In the genomic region with DNA sequence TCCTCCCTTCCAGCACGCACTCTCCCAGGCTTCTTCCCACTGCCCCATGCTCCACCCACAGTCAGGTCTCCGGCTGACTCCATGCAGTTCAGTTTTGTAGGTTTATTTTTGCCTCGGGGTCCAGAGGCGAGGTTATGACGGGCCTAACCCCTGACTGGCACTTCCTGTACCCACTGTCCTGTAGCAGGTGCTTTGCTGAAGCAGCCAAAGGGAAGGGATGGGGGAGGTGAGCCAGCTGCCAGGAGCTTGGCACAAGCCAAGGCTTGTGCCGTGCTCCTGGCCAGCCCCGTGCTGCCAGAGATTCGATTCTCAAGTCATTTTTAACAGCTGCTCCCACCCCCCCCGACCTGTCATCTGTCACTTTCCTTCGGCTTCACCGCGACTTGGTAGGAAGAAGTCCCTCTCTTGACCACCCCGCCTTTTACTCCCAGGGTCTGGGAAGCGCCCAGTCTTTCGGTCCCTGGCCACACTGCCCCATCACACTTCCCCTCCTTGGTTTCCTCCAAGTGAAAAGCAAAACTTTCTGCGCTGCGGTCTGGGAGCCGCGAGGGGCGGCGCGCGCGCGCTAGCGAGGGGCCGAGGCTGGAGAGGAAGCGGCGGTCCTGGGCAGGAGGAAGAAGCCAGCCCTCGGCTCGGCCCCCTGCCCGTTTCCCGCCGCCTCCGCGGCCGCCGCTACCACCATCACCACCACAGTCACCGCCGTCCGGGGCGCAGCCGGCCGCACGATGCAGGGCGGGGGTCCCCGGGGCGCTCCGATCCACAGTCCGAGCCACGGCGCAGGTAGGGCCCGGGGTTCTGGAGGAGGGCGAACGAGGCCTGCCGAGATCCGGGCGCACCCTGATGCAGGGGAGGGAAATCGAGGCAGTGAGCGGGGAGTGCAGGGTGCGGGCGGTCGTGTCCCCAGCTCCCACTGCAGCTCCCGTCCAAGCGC, we compare ENCODE assay signal across 8 mouse cellular contexts. TPM values are rescaled to one million over a fixed set of nuclear protein-coding genes. Genes with fewer than 3 reads are reported as not detected.
DNase-seq lines count a peak whose midpoint lies in the region; ATAC-seq and TF ChIP-seq lines count a peak whose summit lies in the region.

A gene (plus strand): TSS at position 691 of the 931 bp plus-strand sequence.

- no peaks in the 10 kb centered on the region for H3K9me3 ChIP-seq in embryonic facial prominence, embryonic 15.5 days (replicated peaks)
- H3K9me3 ChIP-seq in heart, embryonic 13.5 days, result no peaks in the 10 kb centered on the region
- no peaks in the 10 kb centered on the region for H3K9me3 ChIP-seq in lung, postnatal 0 days (ENCODE audit: low read length)

- H3K27me3 ChIP-seq in embryonic facial prominence, embryonic 15.5 days, result peaks cover 26% of the 10 kb centered on the region
- peaks cover 16% of the 10 kb centered on the region for H3K27me3 ChIP-seq in heart, embryonic 13.5 days (replicated peaks)
- no peaks in the 10 kb centered on the region for H3K27me3 ChIP-seq in lung, postnatal 0 days (replicated peaks; ENCODE audit: insufficient read depth, low read length)

- WGBS in embryonic facial prominence, embryonic 15.5 days, result 1% methylated on average over 63 of the region's 65 CpGs
- WGBS in heart, embryonic 13.5 days, result 1% methylated on average over 62 of the region's 65 CpGs
- WGBS in lung, postnatal 0 days, result 3% methylated on average over 55 of the region's 65 CpGs

- H3K36me3 ChIP-seq in embryonic facial prominence, embryonic 15.5 days, result no peaks in the 10 kb centered on the region
- no peaks in the 10 kb centered on the region for H3K36me3 ChIP-seq in heart, embryonic 13.5 days
- no peaks in the 10 kb centered on the region for H3K36me3 ChIP-seq in lung, postnatal 0 days (ENCODE audit: insufficient read depth, low read length)

- peak within 1 kb of the TSS; percentile 74 for H3K4me3 ChIP-seq in embryonic facial prominence, embryonic 15.5 days (replicated peaks)
- H3K4me3 ChIP-seq in heart, embryonic 13.5 days, result peak within 1 kb of the TSS; percentile 85
- peak within 1 kb of the TSS; percentile 56 for H3K4me3 ChIP-seq in lung, postnatal 0 days (ENCODE audit: low read depth, low read length)

- H3K4me1 ChIP-seq in embryonic facial prominence, embryonic 15.5 days, result peaks cover 7% of the 10 kb centered on the region
- H3K4me1 ChIP-seq in heart, embryonic 13.5 days, result peaks cover 15% of the 10 kb centered on the region
- no peaks in the 10 kb centered on the region for H3K4me1 ChIP-seq in lung, postnatal 0 days (ENCODE audit: insufficient read depth, low read depth, low read length)

- DNase-seq in cerebellum, postnatal 14 days, result peak; percentile 63 to 75
- no peak for DNase-seq in cerebellum, adult 11-12 months
- DNase-seq in Muller cell, postnatal 12 days (ENCODE audit: inconsistent ontology term), result peak; percentile 67
- DNase-seq in kidney, postnatal 10 days, result peak; percentile 75
- peak; percentile 49 for DNase-seq in lung, postnatal 0 days (ENCODE audit: low spot score)
- peak; percentile 42 for DNase-seq in retina, embryonic 14.5 days (ENCODE audit: low spot score)

- peak within 1 kb of the TSS; percentile 73 for H3K27ac ChIP-seq in embryonic facial prominence, embryonic 15.5 days (replicated peaks)
- H3K27ac ChIP-seq in heart, embryonic 13.5 days (replicated peaks), result peak within 1 kb of the TSS; percentile 70
- peak within 1 kb of the TSS; percentile 90 for H3K27ac ChIP-seq in lung, postnatal 0 days (ENCODE audit: low read length)

- peak; percentile 56; the same call in 1 of the 2 replicates for ATAC-seq in embryonic facial prominence, embryonic 15.5 days (ENCODE audit: insufficient number of reproducible peaks, low FRiP score, low TSS enrichment, low read depth)
- ATAC-seq in heart, embryonic 13.5 days (ENCODE audit: extremely low read depth, insufficient number of reproducible peaks, low FRiP score, low TSS enrichment), result no peak
- ATAC-seq in lung, postnatal 0 days, result peak; percentile 52

- no peak for TF ChIP-seq CTCF in lung, postnatal 0 days (IDR thresholded peaks at IDR 0.05)

- H3K4me2 ChIP-seq in embryonic facial prominence, embryonic 15.5 days (replicated peaks), result peak within 1 kb of the TSS; percentile 97
- peak within 1 kb of the TSS; percentile 97 for H3K4me2 ChIP-seq in heart, embryonic 13.5 days
- H3K4me2 ChIP-seq in lung, postnatal 0 days (replicated peaks; ENCODE audit: low read depth, low read length), result peak within 1 kb of the TSS; percentile 92

- H3K9ac ChIP-seq in embryonic facial prominence, embryonic 15.5 days, result peak within 1 kb of the TSS; percentile 84
- peak within 1 kb of the TSS; percentile 94 for H3K9ac ChIP-seq in heart, embryonic 13.5 days
- H3K9ac ChIP-seq in lung, postnatal 0 days (replicated peaks; ENCODE audit: low read depth), result peak within 1 kb of the TSS; percentile 76

- TF ChIP-seq EP300 in lung, postnatal 0 days (IDR thresholded peaks at IDR 0.05), result no peak

RNA-seq across cellular contexts. Expression of the gene that starts here (rescaled TPM):
- 1.9 and 3.3 TPM in 2 replicates for polyA plus RNA-seq in embryonic facial prominence, embryonic 15.5 days (2015; fragmentation: Nextera tagmentation; extraction: Ambion mirVana)
- 2.2 and 2.4 TPM in 2 replicates for polyA plus RNA-seq in heart, embryonic 13.5 days (2015; fragmentation: Nextera tagmentation; extraction: Ambion mirVana)
- polyA plus RNA-seq in lung, postnatal 0 days (2015; fragmentation: Nextera tagmentation; extraction: Ambion mirVana), result 0.97 and 1.0 TPM in 2 replicates
